Mouse (Mus musculus) testis, postnatal 14 days (tissue): ENCODE data around the gene Nek10.
"Not testable (repeated sequence)": the region's sequence is repeated elsewhere in the genome, so short reads cannot be mapped to it uniquely, and the experiment has no call there.

ENCODE experiments used
- DNase-seq: peaks from one replicate; pipeline ENCODE4 v3.0.0; 2021; ENCODE audit warnings: low spot score

The Nek10 gene

DNA sequence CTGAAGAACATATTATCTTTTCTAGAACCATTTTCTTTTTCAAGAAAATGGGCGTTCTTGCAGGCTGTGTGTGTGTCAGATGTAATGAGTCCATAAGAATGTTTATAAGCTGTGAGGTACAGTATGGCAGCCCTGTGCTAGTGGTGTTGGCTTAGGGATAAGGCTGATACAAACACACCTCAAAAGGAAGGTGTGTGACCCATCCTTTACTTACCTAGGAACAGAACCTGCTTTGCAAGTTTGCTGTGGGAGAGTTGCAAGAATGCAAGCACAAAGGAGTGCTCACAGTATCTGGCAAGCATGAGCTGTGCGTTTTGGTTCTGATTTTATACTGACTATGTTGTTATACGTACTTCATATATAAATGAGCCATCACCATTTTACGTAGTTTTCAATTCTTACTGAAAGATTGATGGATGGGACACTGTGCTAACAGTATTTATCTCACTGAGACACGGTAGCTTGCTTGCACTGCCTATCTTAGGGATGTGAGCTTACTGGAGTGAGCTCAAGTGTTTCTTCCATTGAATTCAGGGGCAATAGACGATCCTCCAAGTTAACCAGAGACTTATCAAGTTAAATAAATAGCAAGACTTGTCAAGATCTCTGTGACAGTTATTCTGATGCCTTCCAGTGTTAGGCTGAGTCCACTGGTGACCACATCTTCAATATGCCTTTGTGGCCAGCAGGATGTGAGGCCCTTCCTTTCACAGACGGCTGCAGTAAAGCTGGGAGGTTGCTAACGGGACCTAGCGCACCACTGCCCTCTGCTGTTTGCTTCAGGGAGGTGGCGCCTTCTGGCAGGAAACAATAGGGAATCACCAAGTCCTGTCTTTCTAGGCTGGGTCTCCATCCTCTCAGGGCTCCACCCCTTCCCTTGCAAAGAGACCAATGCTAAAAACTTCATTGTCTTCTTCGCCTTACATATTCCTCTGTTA lies 181.8 kb downstream of the Nek10 start:
- peak; percentile 18 for DNase-seq

DNA sequence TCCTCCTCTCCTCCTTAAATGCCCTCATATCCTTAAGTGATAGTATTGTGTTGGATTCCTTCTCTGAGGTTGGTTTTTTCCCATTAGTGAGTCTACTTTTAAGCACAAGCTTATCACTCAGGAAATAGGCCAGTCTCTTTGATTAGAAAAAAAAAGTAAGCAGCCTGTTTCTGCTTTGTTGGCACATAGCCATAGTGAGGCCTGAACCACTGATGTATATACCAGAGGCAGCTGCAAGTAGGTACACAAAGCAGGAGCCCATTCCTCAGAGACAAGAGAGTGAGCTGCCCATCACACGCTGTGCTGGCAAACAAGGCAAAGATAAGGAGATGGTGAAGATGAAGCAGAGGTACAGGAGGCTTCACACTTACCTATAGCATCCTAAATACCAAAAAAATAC lies 184.2 kb downstream of the Nek10 start:
- no peak for DNase-seq

GRCm38 (mm10) chr14:14991642-14992041 lies 188.4 kb downstream of the Nek10 start:
- DNase-seq, result no peak

GRCm38 (mm10) chr14:15011408-15011807 lies 208.2 kb downstream of the Nek10 start:
- no peak for DNase-seq

- DNase-seq, result no peak
Measured at GRCm38 (mm10) chr14:15014799-15015198, 211.6 kb downstream of the Nek10 start.

DNA sequence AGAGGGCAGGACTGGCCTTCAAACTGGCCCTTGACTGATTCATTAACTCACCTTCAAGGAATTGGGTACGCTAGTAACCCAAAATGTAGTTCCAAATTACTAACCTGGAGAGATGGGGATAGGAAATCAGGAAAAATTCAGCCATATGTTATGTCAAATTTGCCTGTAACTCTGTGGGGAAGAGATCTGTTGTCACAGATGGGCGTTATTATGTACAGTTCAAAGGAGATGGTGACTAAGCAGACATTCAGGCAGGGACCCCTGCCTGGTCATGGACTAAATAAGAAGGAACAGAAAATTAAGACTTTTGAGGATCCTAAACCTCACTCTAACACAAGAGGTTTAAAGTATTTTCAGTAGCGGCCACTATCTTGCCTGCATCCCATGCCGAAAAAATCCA lies 227.4 kb downstream of the Nek10 start:
- DNase-seq, result not testable (repeated sequence)

DNA sequence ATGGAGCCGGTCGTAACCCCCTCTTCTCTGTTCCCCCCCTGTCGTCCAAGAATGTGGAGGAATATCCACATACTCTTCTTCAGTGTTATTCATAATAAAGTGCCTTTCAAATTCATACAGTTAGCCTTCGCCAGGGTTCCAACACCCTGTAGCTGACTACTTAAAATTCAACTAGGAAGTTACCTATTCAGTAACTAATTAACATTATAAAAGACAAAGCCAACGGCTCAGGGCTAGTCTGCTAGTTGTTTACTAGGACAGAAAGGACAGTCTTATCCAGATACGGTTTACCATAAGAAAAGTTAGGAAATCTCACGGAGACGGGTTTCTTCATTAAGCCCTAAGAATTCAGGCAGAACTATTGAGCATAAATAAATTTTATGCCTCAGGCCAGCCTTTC lies 231.4 kb downstream of the Nek10 start:
- not testable (repeated sequence) for DNase-seq

DNA sequence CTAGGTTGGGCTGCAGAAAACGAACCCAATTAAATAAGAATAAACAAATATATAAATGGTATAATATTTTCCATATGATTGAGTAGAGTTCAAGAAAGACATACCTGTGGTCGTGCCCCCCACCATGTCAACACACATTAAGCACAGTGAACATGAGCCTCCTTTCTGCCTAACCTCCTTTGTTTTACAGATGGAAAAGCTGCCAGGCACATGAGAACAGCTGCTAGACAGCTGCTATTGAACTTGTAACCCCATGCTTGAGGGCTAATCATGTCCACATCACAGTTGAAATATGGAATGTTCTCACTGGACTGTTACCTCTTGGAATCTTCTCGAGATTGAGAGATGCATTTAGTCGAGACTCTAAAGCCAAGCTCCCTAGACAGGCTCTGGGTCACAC lies 245.0 kb downstream of the Nek10 start:
- DNase-seq, result no peak

DNA sequence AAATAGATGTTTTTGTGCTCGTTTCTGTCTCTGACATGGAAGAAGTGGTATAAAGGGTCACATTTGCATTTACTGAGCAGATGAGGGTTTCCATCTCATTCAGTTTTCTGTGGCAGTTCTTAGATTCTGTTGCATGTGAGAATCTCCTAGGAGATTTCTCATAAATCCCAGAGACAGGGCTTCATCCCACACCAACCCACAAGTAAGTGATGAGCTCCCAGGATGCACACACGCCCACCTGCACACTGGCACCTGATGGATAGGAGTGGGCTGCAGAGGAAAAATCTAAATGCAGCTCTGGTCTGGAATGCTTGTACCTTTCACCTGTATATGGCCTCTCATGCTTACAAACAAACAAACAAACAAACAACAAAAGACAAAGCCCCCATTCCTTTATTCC lies 258.3 kb downstream of the Nek10 start:
- DNase-seq, result no peak
